Mouse (Mus musculus) cerebellum, adult 9-10 months (tissue): Measurements from ENCODE around the gene Bub1.
A peak's percentile ranks its signal among the peaks of the same experiment; 100 is the strongest.

Experiments used
- DNase-seq: peaks from one replicate; pipeline ENCODE4 v3.0.0; 2022

Gene Bub1

GRCm38 (mm10) chr2:127773938-127774577 lies 57.6 kb downstream of the Bub1 start:
- no peak for DNase-seq

DNA sequence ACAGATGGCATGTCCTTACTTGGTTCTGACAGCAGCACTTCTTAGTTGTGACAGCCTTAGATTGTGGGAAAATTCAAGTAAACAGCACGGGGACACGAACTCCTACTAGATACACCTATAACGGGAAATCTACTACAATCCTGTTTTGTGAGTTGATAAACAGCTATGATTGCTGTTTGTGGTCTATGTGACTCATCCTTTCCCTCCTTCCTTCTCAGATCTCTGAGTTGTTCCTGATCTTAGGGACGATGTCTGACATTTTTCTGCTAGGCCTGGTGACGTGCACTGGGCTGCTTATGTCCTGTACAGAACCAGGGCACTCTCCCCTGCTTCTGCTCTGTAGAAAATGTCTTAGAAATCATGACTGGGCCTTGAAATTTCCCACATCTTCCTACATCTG lies 70.1 kb downstream of the Bub1 start:
- DNase-seq: no peak

DNA sequence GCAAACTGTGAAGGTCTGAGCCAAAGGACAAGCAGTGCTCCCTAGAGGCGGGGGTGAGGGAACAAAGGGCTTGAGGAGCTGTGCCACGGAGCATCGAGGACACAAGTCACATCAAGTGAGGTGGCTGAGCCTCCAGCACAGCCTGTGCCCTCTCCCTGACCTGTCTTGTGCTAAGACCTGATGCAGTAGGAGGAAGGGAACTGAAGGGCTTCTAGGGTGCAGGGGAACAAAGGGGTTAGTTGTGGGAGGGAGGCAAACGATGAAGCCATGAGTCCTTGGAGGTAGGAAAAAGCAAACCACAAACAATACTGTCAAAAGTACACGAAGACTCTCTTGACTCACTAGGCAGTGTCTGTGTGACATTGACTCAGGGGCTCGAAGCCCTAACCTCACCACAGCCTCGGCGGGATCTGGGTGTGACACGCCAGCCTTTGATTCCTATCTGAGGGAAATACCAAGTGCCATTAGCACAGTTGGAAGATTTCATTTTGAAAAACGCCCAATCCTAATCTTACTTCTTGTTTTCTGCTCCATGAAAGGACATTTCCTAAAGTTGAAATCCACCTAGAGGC lies 71.2 kb downstream of the Bub1 start:
- no peak for DNase-seq

- DNase-seq: no peak
Measured at GRCm38 (mm10) chr2:127760014-127760413, 71.7 kb downstream of the Bub1 start.

DNA sequence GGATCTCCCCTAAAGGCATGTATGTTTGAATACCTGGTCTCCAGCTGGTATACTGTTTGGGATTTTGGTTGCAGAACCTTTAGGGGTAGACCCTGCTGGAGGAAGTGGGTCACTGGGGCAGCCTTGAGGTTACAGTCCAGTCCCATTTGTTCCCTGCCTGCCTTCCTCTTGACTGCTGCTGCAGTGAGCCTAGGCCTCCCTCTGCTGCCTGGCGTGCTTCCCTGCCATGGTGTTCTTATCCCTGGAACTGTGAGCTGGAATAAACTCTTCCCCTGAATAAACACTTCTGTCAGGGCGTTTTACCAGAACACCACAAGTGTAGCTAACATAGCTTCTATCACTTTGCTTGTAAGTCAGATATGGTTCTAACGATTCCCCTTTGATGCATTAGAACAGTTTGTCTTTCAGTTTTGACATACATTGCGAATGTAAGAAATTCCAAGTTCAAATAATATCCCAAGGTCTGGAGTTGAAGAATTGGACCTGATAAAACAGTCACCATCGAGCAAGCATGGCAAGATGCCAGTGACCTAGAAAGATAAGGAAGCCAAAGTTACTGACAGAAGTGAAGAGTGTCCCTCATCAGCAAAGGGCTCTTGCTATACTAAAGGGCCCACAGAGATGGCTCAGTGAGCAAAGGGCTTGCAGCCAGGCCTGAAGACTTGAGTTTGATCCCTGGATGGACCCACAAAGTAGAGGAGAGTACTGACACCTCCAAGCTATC lies 72.3 kb downstream of the Bub1 start:
- peak; percentile 35 for DNase-seq

GRCm38 (mm10) chr2:127757171-127757570 lies 74.5 kb downstream of the Bub1 start:
- peak; percentile 91 for DNase-seq

- no peak for DNase-seq
Measured at GRCm38 (mm10) chr2:127754113-127754512, 77.6 kb downstream of the Bub1 start.

DNA sequence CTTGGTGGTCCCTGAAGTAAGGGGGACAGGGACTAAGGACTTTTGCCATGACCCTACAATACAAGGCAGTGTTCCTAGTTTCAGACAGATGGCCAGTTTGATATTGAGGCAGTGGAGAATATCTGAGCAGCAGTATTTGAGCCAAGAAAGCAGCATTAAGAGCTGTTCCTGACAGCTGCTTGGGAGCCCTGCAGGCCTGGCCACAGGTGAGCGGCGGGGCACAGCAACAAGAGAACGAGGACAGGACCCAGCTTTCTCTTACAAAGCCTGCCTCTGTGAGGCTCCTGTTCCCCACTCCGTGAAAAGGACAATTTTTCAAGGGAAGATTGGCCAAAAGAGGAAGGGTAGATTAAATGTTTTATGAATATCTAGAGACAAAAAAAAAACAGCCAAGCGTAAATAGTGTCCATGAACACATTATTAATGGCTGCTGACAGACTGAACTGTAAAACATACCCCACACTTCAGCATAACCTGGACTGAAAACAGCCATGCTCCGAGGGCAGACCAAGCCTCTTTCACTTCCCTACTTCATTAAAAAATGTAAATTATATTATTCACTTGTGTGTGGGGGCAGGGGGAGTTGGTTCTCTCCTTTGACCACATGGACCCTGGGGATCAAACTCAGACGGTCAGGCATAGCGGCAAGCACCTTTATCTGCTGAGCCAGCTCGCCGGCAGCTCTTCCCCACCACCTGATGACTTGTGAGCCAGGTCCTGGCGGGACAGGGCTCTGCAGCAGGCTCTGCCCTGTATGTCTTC lies 79.6 kb downstream of the Bub1 start:
- DNase-seq: no peak
